Mouse (Mus musculus) CH12.LX (cell line): ENCODE measurements around the gene Csf2rb. TPM values are rescaled to one million over a fixed set of nuclear protein-coding genes. Genes with fewer than 3 reads are reported as not detected.

Source experiments
- DNase-seq: peaks from one replicate; pipeline ENCODE4 v3.0.0-alpha.2; 2013; ENCODE audit errors: extremely low read depth
- H3K27ac ChIP-seq: 2 replicates; pipeline ENCODE4 v1.5.1; 2012; ENCODE audit warnings: low read depth, mild to moderate bottlenecking, control low read depth, moderate library complexity; ENCODE audit not compliant: insufficient read depth
- H3K27me3 ChIP-seq: replicated peaks from 2 replicates; pipeline ENCODE3; 2012; ENCODE audit warnings: inconsistent platforms
- H3K36me3 ChIP-seq, 2 experiments: replicated peaks in 1 of 2; 2 replicates each; pipeline versions ENCODE3 to v1.6.1; 2012; ENCODE audit warnings: inconsistent platforms in 1 of 2, low read length in 1 of 2, mild to moderate bottlenecking in 1 of 2, mixed read lengths in 1 of 2, moderate library complexity in 1 of 2; ENCODE audit not compliant: control insufficient read depth in 1 of 2, insufficient read depth in 1 of 2
- H3K4me1 ChIP-seq, 2 experiments: 2 replicates each; pipeline ENCODE4 v1.6.1; 2012; ENCODE audit warnings: inconsistent platforms in 1 of 2, moderate library complexity in 1 of 2; ENCODE audit not compliant: insufficient read depth in 2 of 2, control insufficient read depth in 1 of 2
- H3K4me2 ChIP-seq: 2 replicates; pipeline ENCODE4 v1.6.1; 2012; ENCODE audit warnings: low read depth, mild to moderate bottlenecking, control low read depth; ENCODE audit not compliant: poor library complexity, insufficient read depth, severe bottlenecking
- H3K4me3 ChIP-seq, 3 experiments: fragments of 150-350 bp in 1 of 3; sonication (generic) in 1 of 3; replicated peaks in 1 of 3; 2 replicates each; pipeline versions ENCODE3 to v1.5.1; 2011 to 2012; ENCODE audit warnings: low read depth in 2 of 3, low read length in 2 of 3, mild to moderate bottlenecking in 2 of 3, moderate library complexity in 2 of 3, control low read depth in 1 of 3, improper control_type of control experiment in 1 of 3, inconsistent platforms in 1 of 3, mixed read lengths in 1 of 3; ENCODE audit not compliant: poor library complexity in 1 of 3
- H3K79me2 ChIP-seq: replicated peaks from 2 replicates; pipeline ENCODE4 v1.6.1; 2012; ENCODE audit warnings: mild to moderate bottlenecking, moderate library complexity; ENCODE audit not compliant: control insufficient read depth, poor library complexity, insufficient read depth, severe bottlenecking; ENCODE audit errors: extremely low read depth
- H3K9ac ChIP-seq: 2 replicates; pipeline ENCODE4 v1.6.1; 2012; ENCODE audit warnings: low read depth, mild to moderate bottlenecking, control low read depth, moderate library complexity; ENCODE audit not compliant: insufficient read depth
- H3K9me3 ChIP-seq: replicated peaks from 2 replicates; pipeline ENCODE3; 2012; ENCODE audit warnings: low read length, inconsistent platforms, mixed read lengths
- CTCF ChIP-seq, 2 experiments: IDR thresholded peaks in 1 of 2; conservative IDR thresholded peaks in 1 of 2; 2 replicates each; pipeline ENCODE4 v1.5.1; 2011 to 2012; ENCODE audit warnings: low read depth in 2 of 2, low read length in 2 of 2, improper control_type of control experiment in 1 of 2, inconsistent platforms in 1 of 2, mild to moderate bottlenecking in 1 of 2, moderate library complexity in 1 of 2
- E2F4 ChIP-seq: IDR thresholded peaks from 2 replicates; pipeline ENCODE4 v1.6.1; 2011; ENCODE audit warnings: low read depth, low read length, improper control_type of control experiment; ENCODE audit not compliant: insufficient replicate concordance
- ELF1 ChIP-seq: IDR thresholded peaks from 2 replicates; pipeline ENCODE4 v1.6.1; 2014; ENCODE audit warnings: low read depth, mild to moderate bottlenecking, inconsistent platforms, low read length, improper control_type of control experiment
- EP300 ChIP-seq: IDR thresholded peaks from 2 replicates; pipeline ENCODE4 v1.6.1; 2011; ENCODE audit warnings: low read length, improper control_type of control experiment
- ETS1 ChIP-seq: conservative IDR thresholded peaks from 2 replicates; pipeline ENCODE4 v1.6.1; 2012; ENCODE audit warnings: low read depth, mild to moderate bottlenecking, inconsistent platforms, low read length, improper control_type of control experiment, moderate library complexity
- HCFC1 ChIP-seq: IDR thresholded peaks from 2 replicates; pipeline ENCODE4 v1.6.1; 2012; ENCODE audit warnings: low read depth, mild to moderate bottlenecking, inconsistent platforms, low read length, improper control_type of control experiment
- IRF4 ChIP-seq: IDR thresholded peaks from 2 replicates; pipeline ENCODE4 v1.6.1; 2014; ENCODE audit warnings: low read depth, mild to moderate bottlenecking, inconsistent platforms, low read length, improper control_type of control experiment
- JUND ChIP-seq: conservative IDR thresholded peaks from 2 replicates; pipeline ENCODE4 v1.6.1; 2011; ENCODE audit warnings: low read depth, low read length, improper control_type of control experiment
- KAT2A ChIP-seq: IDR thresholded peaks from 2 replicates; pipeline ENCODE4 v1.6.1; 2012; ENCODE audit warnings: low read length, improper control_type of control experiment, inconsistent platforms; ENCODE audit not compliant: insufficient replicate concordance
- MAFK ChIP-seq: IDR thresholded peaks from 2 replicates; pipeline ENCODE4 v1.6.1; 2011; ENCODE audit warnings: low read length, improper control_type of control experiment; ENCODE audit not compliant: insufficient replicate concordance
- MAX ChIP-seq: IDR thresholded peaks from 2 replicates; pipeline ENCODE4 v1.6.1; 2011; ENCODE audit warnings: low read length, improper control_type of control experiment
- MAZ ChIP-seq: IDR thresholded peaks from 2 replicates; pipeline ENCODE4 v1.6.1; 2012; ENCODE audit warnings: low read depth, mild to moderate bottlenecking, inconsistent platforms, low read length, improper control_type of control experiment, moderate library complexity
- MEF2A ChIP-seq: IDR thresholded peaks from 2 replicates; pipeline ENCODE4 v1.6.1; 2014; ENCODE audit warnings: low read depth, mild to moderate bottlenecking, inconsistent platforms, low read length, improper control_type of control experiment, borderline replicate concordance
- NELFE ChIP-seq: IDR thresholded peaks from 2 replicates; pipeline ENCODE4 v1.6.1; 2011; ENCODE audit warnings: low read depth, low read length, improper control_type of control experiment
- PAX5 ChIP-seq: IDR thresholded peaks from 2 replicates; pipeline ENCODE4 v1.6.1; 2012; ENCODE audit warnings: low read length, inconsistent platforms, mixed read lengths
- POLR2AphosphoS2 ChIP-seq: IDR thresholded peaks from 2 replicates; pipeline ENCODE4 v1.6.1; 2011; ENCODE audit warnings: low read depth, low read length, improper control_type of control experiment
- RAD21 ChIP-seq: IDR thresholded peaks from 2 replicates; pipeline ENCODE4 v1.6.1; 2011; ENCODE audit warnings: low read depth, mild to moderate bottlenecking, low read length, improper control_type of control experiment, moderate library complexity
- SIN3A ChIP-seq: IDR thresholded peaks from 2 replicates; pipeline ENCODE4 v1.6.1; 2012; ENCODE audit warnings: low read length, improper control_type of control experiment, inconsistent platforms
- SMC3 ChIP-seq: IDR thresholded peaks from 2 replicates; pipeline ENCODE4 v1.6.1; 2011; ENCODE audit warnings: low read depth, low read length, improper control_type of control experiment
- TCF12 ChIP-seq: IDR thresholded peaks from 2 replicates; pipeline ENCODE4 v1.6.1; 2014; ENCODE audit warnings: low read depth, mild to moderate bottlenecking, inconsistent platforms, low read length, improper control_type of control experiment
- USF2 ChIP-seq: conservative IDR thresholded peaks from 2 replicates; pipeline ENCODE4 v1.6.1; 2011; ENCODE audit warnings: low read depth, low read length, improper control_type of control experiment
- ZC3H11A ChIP-seq: IDR thresholded peaks from 2 replicates; pipeline ENCODE4 v1.6.1; 2012; ENCODE audit warnings: low read depth, mild to moderate bottlenecking, inconsistent platforms, low read length, improper control_type of control experiment
- ZKSCAN1 ChIP-seq: IDR thresholded peaks from 2 replicates; pipeline ENCODE4 v1.6.1; 2012; ENCODE audit warnings: low read depth, inconsistent platforms, low read length, improper control_type of control experiment, borderline replicate concordance
- ZMIZ1 ChIP-seq: IDR thresholded peaks from 2 replicates; pipeline ENCODE4 v1.6.1; 2012; ENCODE audit warnings: low read depth, mild to moderate bottlenecking, inconsistent platforms, low read length, improper control_type of control experiment
- ZNF384 ChIP-seq: IDR thresholded peaks from 2 replicates; pipeline ENCODE4 v1.6.1; 2012; ENCODE audit warnings: low read depth, low read length, improper control_type of control experiment, inconsistent platforms
- dilution Hi-C: fragments of 300-500 bp; cut with MboI; formaldehyde crosslinking; loops from 2 replicates; pipeline ENCODE4 v1.14.3; 2020; ENCODE audit warnings: low sequenced_read_pairs; ENCODE audit not compliant: extremely low pct_unique_long_range_greater_than_20kb, extremely low pct_ligation_motif_present
- in situ Hi-C: fragments of 300-500 bp; cut with MboI; formaldehyde crosslinking; loops from 3 replicates; pipeline ENCODE4 v1.14.3; 2019; ENCODE audit warnings: low sequenced_read_pairs, low pct_ligation_motif_present, low pct_unique_long_range_greater_than_20kb, mixed read lengths
- polyA plus RNA-seq: library from polyadenylated mRNA; unstranded; fragments of >175 nt; gene quantifications from 2 replicates; pipeline ENCODE4 v1.2.1, GENCODE M21; 2012; ENCODE audit warnings: low read depth; ENCODE audit not compliant: insufficient read length
- total RNA-seq, 2 experiments: library from RNA; depleted of rRNA; stranded (reverse); fragments of 300-350 nt in 1 of 2; fragments of >200 nt in 1 of 2; gene quantifications; 2 replicates each; pipeline ENCODE4 v1.2.3; 2012 to 2014

Csf2rb gene
- total and polyA plus RNA-seq, 3 experiments, result 134 to 222 (median 179) TPM

- in situ Hi-C loops (loop anchor here (5.0 to 10.0 kb wide), 2 partner anchors 56 to 187 kb away; partner anchors contain the start of gene Kctd17), dilution Hi-C loops (no loop called here)
- no peak overlapping the region for H3K27ac ChIP-seq
- no peaks in the 10 kb centered on the region for H3K36me3 ChIP-seq
- H3K9me3 ChIP-seq, result peaks cover 4% of the 10 kb centered on the region
- peaks cover 2 to 14% of the 10 kb centered on the region in 2 experiments; a peak in 3 of 4 replicates for H3K4me1 ChIP-seq
- no peak overlapping the region for H3K4me2 ChIP-seq
- TF ChIP-seq SMC3 (peak; percentile 83), MEF2A (no peak), JUND (no peak), MAZ (no peak), POLR2AphosphoS2 (no peak), KAT2A (no peak), NELFE (peak; percentile 35; the same call in 1 of the 2 replicates), ELF1 (no peak), IRF4 (peak; percentile 50; the same call in 1 of the 2 replicates), MAX (no peak), RAD21 (peak; percentile 88), ZC3H11A (peak; percentile 77), CTCF (conservative IDR thresholded peaks at IDR 0.05 in 1 of 2, IDR thresholded peaks at IDR 0.05 in 1 of 2; ENCODE audit: low read depth in 2 of 2, low read length in 2 of 2) (peak; percentile 52 to 90; a peak in 3 of 4 replicates), ZMIZ1 (no peak)
- H3K79me2 ChIP-seq, result no peaks in the 10 kb centered on the region
- peaks cover 60% of the 10 kb centered on the region for H3K27me3 ChIP-seq
- H3K4me3 ChIP-seq, result no peak overlapping the region
- peak; percentile 45 for DNase-seq
- no peak overlapping the region for H3K9ac ChIP-seq
These were observed 43.4 kb downstream of the Csf2rb start for GRCm38 (mm10) chr15:78368926-78369346.

GRCm38 (mm10) chr15:78369641-78370040 is 44.1 kb downstream of the Csf2rb start:
- Histone ChIP-seq H3K9ac (no peak overlapping the region), H3K36me3 (no peaks in the 10 kb centered on the region), H3K4me1 (peaks cover 2 to 14% of the 10 kb centered on the region in 2 experiments; a peak in 3 of 4 replicates), H3K27me3 (peaks cover 63% of the 10 kb centered on the region), H3K4me3 (no peak overlapping the region), H3K9me3 (peaks cover 4% of the 10 kb centered on the region), H3K79me2 (no peaks in the 10 kb centered on the region), H3K27ac (no peak overlapping the region), H3K4me2 (no peak overlapping the region)
- no peak for DNase-seq
- dilution Hi-C loops, result no loop called here
- TF ChIP-seq PAX5, result no peak
- no peak for TF ChIP-seq MEF2A
- TF ChIP-seq ELF1, result no peak
- no peak for TF ChIP-seq TCF12
- TF ChIP-seq ETS1, result no peak
- no peak for TF ChIP-seq SIN3A
- TF ChIP-seq JUND, result no peak
- TF ChIP-seq ZNF384, result no peak
- no peak for TF ChIP-seq ZKSCAN1
- TF ChIP-seq E2F4, result no peak
- no peak for TF ChIP-seq POLR2AphosphoS2
- no peak for TF ChIP-seq MAFK
- TF ChIP-seq EP300, result no peak
- no peak for TF ChIP-seq USF2
- no peak for TF ChIP-seq HCFC1
- TF ChIP-seq CTCF (conservative IDR thresholded peaks at IDR 0.05 in 1 of 2, IDR thresholded peaks at IDR 0.05 in 1 of 2; ENCODE audit: low read depth in 2 of 2, low read length in 2 of 2), result no peak
- in situ Hi-C loops, result loop anchor here (5.0 to 10.0 kb wide), 2 partner anchors 55 to 187 kb away; partner anchors contain the start of gene Kctd17
